In the genomic region with DNA sequence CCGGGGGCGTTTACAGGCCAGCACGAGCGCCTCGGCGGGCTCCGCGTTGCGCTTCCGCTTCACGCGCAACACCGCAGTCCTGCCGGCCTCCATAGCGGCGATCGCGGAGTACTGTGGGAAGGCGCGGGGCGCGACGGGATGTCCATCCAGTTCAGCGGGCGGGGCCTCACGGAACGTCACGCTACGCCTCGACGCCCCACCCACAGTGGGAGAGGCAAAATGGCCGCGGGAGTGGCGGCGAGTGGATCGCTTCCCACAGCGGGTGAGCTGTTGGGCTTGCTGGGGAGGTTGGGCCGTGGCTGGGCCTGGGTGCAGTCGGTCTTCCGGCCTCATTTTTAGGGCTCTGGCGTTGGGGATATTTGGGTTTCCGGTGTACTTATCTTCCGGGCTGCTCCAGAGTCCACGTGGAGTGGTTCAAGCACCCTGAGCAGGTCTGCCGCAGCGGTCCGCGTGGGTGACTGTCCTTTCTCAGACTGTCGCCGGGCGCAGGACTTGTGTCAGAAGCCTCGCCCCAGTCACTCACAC, we compare ENCODE assay signal across 8 mouse cellular contexts. TPM values are rescaled to one million over a fixed set of nuclear protein-coding genes. Genes with fewer than 3 reads are reported as not detected.
DNase-seq lines count a peak whose midpoint lies in the region; ATAC-seq and TF ChIP-seq lines count a peak whose summit lies in the region.

TSS of gene Slc7a6os (minus strand) at position 115 of the 525 bp plus-strand sequence.
TSS of gene Prmt7 (plus strand) at position 116 of the 525 bp plus-strand sequence.

- H3K4me3 ChIP-seq in CH12.LX (replicated peaks in 1 of 3; ENCODE audit: low read depth in 2 of 3, low read length in 2 of 3, poor library complexity in 1 of 3), result peak within 1 kb of the TSS; percentile 87 to 93 (median 88)
- H3K4me3 ChIP-seq in forebrain, embryonic 12.5 days (replicated peaks), result peak within 1 kb of the TSS; percentile 86
- H3K4me3 ChIP-seq in heart, postnatal 0 days (ENCODE audit: low read depth, low read length), result peak within 1 kb of the TSS; percentile 69
- peak within 1 kb of the TSS; percentile 94 for H3K4me3 ChIP-seq in liver, postnatal 0 days (ENCODE audit: low read depth, low read length)
- H3K4me3 ChIP-seq in neural tube, embryonic 14.5 days (ENCODE audit: low read depth, low read length), result peak within 1 kb of the TSS; percentile 84

- TF ChIP-seq RAD21 in CH12.LX (IDR thresholded peaks at IDR 0.05; ENCODE audit: low read depth, low read length), result no peak

- in situ Hi-C loops in CH12.LX (cut with MboI; ENCODE audit: low pct_ligation_motif_present, low pct_unique_long_range_greater_than_20kb, low sequenced_read_pairs), result loop anchor here (5.0 kb wide), 1 partner anchor 44 kb away; the partner anchor contains the start of gene Slc7a6

- peak; percentile 92 for DNase-seq in CH12.LX (ENCODE audit: extremely low read depth)
- peak; percentile 86 for DNase-seq in c-Kit-positive CD71-positive TER-119-negative erythroid progenitor cells, embryonic 14.5 days (ENCODE audit: low read depth)
- DNase-seq in heart, postnatal 0 days (ENCODE audit: low spot score), result peak; percentile 95
- peak; percentile 83 for DNase-seq in large intestine, adult 2 months (ENCODE audit: low read depth, low spot score)
- peak; percentile 97 for DNase-seq in liver, postnatal 0 days
- DNase-seq in testis, postnatal 10 days (ENCODE audit: low spot score), result peak; percentile 97

- ATAC-seq in forebrain, embryonic 12.5 days (ENCODE audit: low FRiP score), result peak; percentile 99
- peak; percentile 100 for ATAC-seq in heart, postnatal 0 days (ENCODE audit: insufficient read depth, low read depth)
- ATAC-seq in liver, postnatal 0 days, result peak; percentile 98
- peak; percentile 99 for ATAC-seq in neural tube, embryonic 14.5 days (ENCODE audit: low read depth)

- H3K9me3 ChIP-seq in CH12.LX (replicated peaks; ENCODE audit: low read length), result no peaks in the 10 kb centered on the region
- H3K9me3 ChIP-seq in forebrain, embryonic 12.5 days, result no peaks in the 10 kb centered on the region
- H3K9me3 ChIP-seq in heart, postnatal 0 days (replicated peaks; ENCODE audit: control insufficient read depth, low read length), result no peaks in the 10 kb centered on the region
- H3K9me3 ChIP-seq in liver, postnatal 0 days (ENCODE audit: low read length), result no peaks in the 10 kb centered on the region
- H3K9me3 ChIP-seq in neural tube, embryonic 14.5 days (ENCODE audit: control insufficient read depth, low read length), result no peaks in the 10 kb centered on the region

- no peaks in the 10 kb centered on the region for H3K27me3 ChIP-seq in CH12.LX (replicated peaks)
- no peaks in the 10 kb centered on the region for H3K27me3 ChIP-seq in forebrain, embryonic 12.5 days
- H3K27me3 ChIP-seq in heart, postnatal 0 days (ENCODE audit: control insufficient read depth, insufficient read depth, low read length), result no peaks in the 10 kb centered on the region
- H3K27me3 ChIP-seq in liver, postnatal 0 days (ENCODE audit: insufficient read depth, low read length), result no peaks in the 10 kb centered on the region
- H3K27me3 ChIP-seq in neural tube, embryonic 14.5 days (ENCODE audit: control insufficient read depth, insufficient read depth, low read length), result no peaks in the 10 kb centered on the region

- TF ChIP-seq EP300 in CH12.LX (IDR thresholded peaks at IDR 0.05; ENCODE audit: low read length), result no peak
- TF ChIP-seq EP300 in heart, postnatal 0 days (IDR thresholded peaks at IDR 0.05; ENCODE audit: low read depth), result peak; percentile 84; the same call in 1 of the 2 replicates
- no peak for TF ChIP-seq EP300 in liver, postnatal 0 days (IDR thresholded peaks at IDR 0.05; ENCODE audit: low read depth)

- peaks cover 2 to 32% of the 10 kb centered on the region in 2 experiments; a peak in 3 of 4 replicates for H3K4me1 ChIP-seq in CH12.LX (ENCODE audit: control insufficient read depth in 1 of 2, insufficient read depth in 2 of 2)
- peaks cover 15% of the 10 kb centered on the region for H3K4me1 ChIP-seq in forebrain, embryonic 12.5 days
- peaks cover 3% of the 10 kb centered on the region; the same call in 1 of the 2 replicates for H3K4me1 ChIP-seq in heart, postnatal 0 days (ENCODE audit: control insufficient read depth, insufficient read depth)
- peaks cover 11% of the 10 kb centered on the region for H3K4me1 ChIP-seq in liver, postnatal 0 days (ENCODE audit: insufficient read depth)
- peaks cover 15% of the 10 kb centered on the region; the same call in 1 of the 2 replicates for H3K4me1 ChIP-seq in neural tube, embryonic 14.5 days (ENCODE audit: control insufficient read depth, insufficient read depth, low read length)

- no peak for TF ChIP-seq CTCF in CH12.LX (conservative IDR thresholded peaks at IDR 0.05 in 1 of 2, IDR thresholded peaks at IDR 0.05 in 1 of 2; ENCODE audit: low read depth in 2 of 2, low read length in 2 of 2)
- TF ChIP-seq CTCF in heart, postnatal 0 days (IDR thresholded peaks at IDR 0.05; ENCODE audit: low read depth), result no peak
- TF ChIP-seq CTCF in liver, postnatal 0 days (IDR thresholded peaks at IDR 0.05; ENCODE audit: low read depth), result peak; percentile 22

- H3K9ac ChIP-seq in CH12.LX (ENCODE audit: insufficient read depth, low read depth), result peak within 1 kb of the TSS; percentile 75
- peak within 1 kb of the TSS; percentile 93 for H3K9ac ChIP-seq in forebrain, embryonic 12.5 days
- peak within 1 kb of the TSS; percentile 87 for H3K9ac ChIP-seq in heart, postnatal 0 days (replicated peaks; ENCODE audit: low read depth, low read length)
- peak within 1 kb of the TSS; percentile 96 for H3K9ac ChIP-seq in liver, postnatal 0 days (replicated peaks)
- H3K9ac ChIP-seq in neural tube, embryonic 14.5 days (replicated peaks; ENCODE audit: low read depth, low read length), result peak within 1 kb of the TSS; percentile 84

- peaks cover 43 to 53% of the 10 kb centered on the region in 2 experiments for H3K36me3 ChIP-seq in CH12.LX (replicated peaks in 1 of 2; ENCODE audit: control insufficient read depth in 1 of 2, insufficient read depth in 1 of 2, low read length in 1 of 2)
- H3K36me3 ChIP-seq in forebrain, embryonic 12.5 days (replicated peaks), result peaks cover 48% of the 10 kb centered on the region
- H3K36me3 ChIP-seq in heart, postnatal 0 days (replicated peaks; ENCODE audit: control insufficient read depth, insufficient read depth, low read length), result peaks cover 33% of the 10 kb centered on the region
- peaks cover 18% of the 10 kb centered on the region for H3K36me3 ChIP-seq in liver, postnatal 0 days (replicated peaks; ENCODE audit: insufficient read depth, low read length)
- H3K36me3 ChIP-seq in neural tube, embryonic 14.5 days (ENCODE audit: control insufficient read depth, insufficient read depth, low read length), result peaks cover 10% of the 10 kb centered on the region

- dilution Hi-C loops in CH12.LX (cut with MboI; ENCODE audit: extremely low pct_ligation_motif_present, extremely low pct_unique_long_range_greater_than_20kb, low sequenced_read_pairs), result no loop called here

- peak within 1 kb of the TSS; percentile 52 for H3K27ac ChIP-seq in CH12.LX (ENCODE audit: insufficient read depth, low read depth)
- peak within 1 kb of the TSS; percentile 94 for H3K27ac ChIP-seq in forebrain, embryonic 12.5 days
- H3K27ac ChIP-seq in heart, postnatal 0 days (ENCODE audit: low read depth), result peak within 1 kb of the TSS; percentile 90
- peak within 1 kb of the TSS; percentile 97 for H3K27ac ChIP-seq in liver, postnatal 0 days (ENCODE audit: low read depth)
- peak within 1 kb of the TSS; percentile 94 for H3K27ac ChIP-seq in neural tube, embryonic 14.5 days (ENCODE audit: low read depth, low read length)

- H3K79me2 ChIP-seq in CH12.LX (replicated peaks; ENCODE audit: control insufficient read depth, extremely low read depth, insufficient read depth, poor library complexity, severe bottlenecking), result peaks cover 37% of the 10 kb centered on the region

- 0% methylated on average over 52 of the region's 52 CpGs for WGBS in forebrain, embryonic 12.5 days
- WGBS in heart, postnatal 0 days, result 0% methylated on average over 52 of the region's 52 CpGs
- WGBS in large intestine, adult 2 months, result under 1% methylated on average over 52 of the region's 52 CpGs
- under 1% methylated on average over 52 of the region's 52 CpGs for WGBS in liver, postnatal 0 days (ENCODE audit: insufficient replicate concordance)
- under 1% methylated on average over 52 of the region's 52 CpGs for WGBS in neural tube, embryonic 14.5 days

- TF ChIP-seq POLR2A in CH12.LX (IDR thresholded peaks at IDR 0.05; ENCODE audit: low read depth, low read length), result peak; percentile 99

- H3K4me2 ChIP-seq in CH12.LX (ENCODE audit: insufficient read depth, low read depth, poor library complexity, severe bottlenecking), result peak within 1 kb of the TSS; percentile 98
- H3K4me2 ChIP-seq in forebrain, embryonic 12.5 days, result peak within 1 kb of the TSS; percentile 79
- H3K4me2 ChIP-seq in heart, postnatal 0 days (ENCODE audit: low read depth, low read length), result peak within 1 kb of the TSS; percentile 70
- peak within 1 kb of the TSS; percentile 79 for H3K4me2 ChIP-seq in liver, postnatal 0 days (ENCODE audit: low read depth, low read length)
- H3K4me2 ChIP-seq in neural tube, embryonic 14.5 days (ENCODE audit: low read depth, low read length), result peak within 1 kb of the TSS; percentile 95

TF ChIP-seq in CH12.LX, 34 proteins besides CTCF, POLR2A, EP300 and RAD21 (continues in another document):
- peak; percentile 94 for TF ChIP-seq ZMIZ1 (IDR thresholded peaks at IDR 0.05; ENCODE audit: low read depth, low read length)

RNA-seq across cellular contexts. Expression of gene Slc7a6os, which starts in this region (rescaled TPM):
- total RNA-seq in CH12.LX (2012; rRNA removed), result 38.7 and 44.1 TPM in 2 replicates
- 65.1 and 79.5 TPM in 2 replicates for total RNA-seq in CH12.LX (2014; rRNA removed)
- 60.0 and 62.5 TPM in 2 replicates for polyA plus RNA-seq in CH12.LX (2012; ENCODE audit: insufficient read length, low read depth)
- polyA plus RNA-seq in forebrain, embryonic 12.5 days (2016; fragmentation: Nextera tagmentation; extraction: Ambion mirVana), result 33.3 and 37.0 TPM in 2 replicates
- total RNA-seq in heart, postnatal 0 days (2014; rRNA removed; ENCODE audit: low replicate concordance), result 22.4 and 38.3 TPM in 2 replicates
- polyA plus RNA-seq in heart, postnatal 0 days (2015; fragmentation: Nextera tagmentation; extraction: Ambion mirVana), result 13.5 and 14.9 TPM in 2 replicates
- polyA plus RNA-seq in large intestine, adult 2 months (2012; rRNA removed), result 15.0 and 19.2 TPM in 2 replicates
- polyA plus RNA-seq in liver, postnatal 0 days (2015; fragmentation: Nextera tagmentation; extraction: Ambion mirVana), result 12.1 and 12.5 TPM in 2 replicates
- polyA plus RNA-seq in neural tube, embryonic 14.5 days (2014; fragmentation: Nextera tagmentation; extraction: Ambion mirVana), result 38.0 and 38.7 TPM in 2 replicates

RNA-seq across cellular contexts. Expression of gene Prmt7, which starts in this region (rescaled TPM):
- total RNA-seq in CH12.LX (2012; rRNA removed) (83.7 and 87.3 TPM in 2 replicates), CH12.LX (2014; rRNA removed) (69.5 and 73.9 TPM in 2 replicates)
- polyA plus RNA-seq in CH12.LX (2012; ENCODE audit: insufficient read length, low read depth), result 48.4 and 56.5 TPM in 2 replicates
- polyA plus RNA-seq in forebrain, embryonic 12.5 days (2016; fragmentation: Nextera tagmentation; extraction: Ambion mirVana), result 58.7 and 59.2 TPM in 2 replicates
- 40.2 and 49.1 TPM in 2 replicates for total RNA-seq in heart, postnatal 0 days (2014; rRNA removed; ENCODE audit: low replicate concordance)
- polyA plus RNA-seq in heart, postnatal 0 days (2015; fragmentation: Nextera tagmentation; extraction: Ambion mirVana), result 21.8 and 23.8 TPM in 2 replicates
- 19.0 and 20.8 TPM in 2 replicates for polyA plus RNA-seq in large intestine, adult 2 months (2012; rRNA removed)
- 10.4 and 11.0 TPM in 2 replicates for polyA plus RNA-seq in liver, postnatal 0 days (2015; fragmentation: Nextera tagmentation; extraction: Ambion mirVana)
- 65.7 and 67.8 TPM in 2 replicates for polyA plus RNA-seq in neural tube, embryonic 14.5 days (2014; fragmentation: Nextera tagmentation; extraction: Ambion mirVana)

Comparison
In these comparisons a context has a peak if more than half of its experiments do, and no peak if none do; other contexts are left out.
1. Peak in every context shown above with its lines: DNase-seq, ATAC-seq, H3K4me3 ChIP-seq and H3K27ac ChIP-seq.